Mouse (Mus musculus) thymus, adult 2 months (tissue): Measurements from ENCODE around the gene Hnf4a.

Experiments used
- CTCF ChIP-seq: fragments of 200-500 bp; IDR thresholded peaks from 2 replicates; pipeline ENCODE4 v1.5.1; 2012; ENCODE audit warnings: mild to moderate bottlenecking, control low read depth, low read length, moderate library complexity, borderline replicate concordance; ENCODE audit not compliant: control insufficient read depth, poor library complexity, insufficient read depth; ENCODE audit errors: extremely low read depth
- POLR2A ChIP-seq: fragments of 200-500 bp; IDR thresholded peaks from 2 replicates; pipeline ENCODE4 v1.6.1; 2012; ENCODE audit warnings: mild to moderate bottlenecking, low read length, control low read depth, moderate library complexity; ENCODE audit not compliant: control insufficient read depth, poor library complexity, insufficient read depth; ENCODE audit errors: extremely low read depth

DNA sequence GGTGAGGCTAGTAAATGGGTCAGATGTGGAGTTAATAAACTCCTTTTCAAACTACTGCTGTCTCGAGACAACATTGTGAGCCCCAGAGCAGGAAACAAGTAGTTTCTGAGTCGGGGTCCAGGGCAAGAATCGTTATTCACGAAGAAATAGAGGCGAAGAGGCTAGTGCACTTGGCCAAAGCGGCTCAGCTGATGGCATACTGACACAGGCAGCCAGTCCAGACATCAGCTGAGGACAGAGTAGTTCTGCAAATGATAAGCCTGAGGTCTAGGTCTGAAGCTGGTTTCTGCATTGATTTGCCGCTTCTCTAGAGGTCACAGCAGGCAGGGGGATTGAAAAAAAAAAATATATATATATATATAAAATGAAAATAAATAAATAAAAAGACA is 95.1 kb downstream of the Hnf4a start:
- TF ChIP-seq POLR2A (no peak), CTCF (no peak)
